8 mouse cellular contexts compared by ENCODE assay signal in the genomic region with DNA sequence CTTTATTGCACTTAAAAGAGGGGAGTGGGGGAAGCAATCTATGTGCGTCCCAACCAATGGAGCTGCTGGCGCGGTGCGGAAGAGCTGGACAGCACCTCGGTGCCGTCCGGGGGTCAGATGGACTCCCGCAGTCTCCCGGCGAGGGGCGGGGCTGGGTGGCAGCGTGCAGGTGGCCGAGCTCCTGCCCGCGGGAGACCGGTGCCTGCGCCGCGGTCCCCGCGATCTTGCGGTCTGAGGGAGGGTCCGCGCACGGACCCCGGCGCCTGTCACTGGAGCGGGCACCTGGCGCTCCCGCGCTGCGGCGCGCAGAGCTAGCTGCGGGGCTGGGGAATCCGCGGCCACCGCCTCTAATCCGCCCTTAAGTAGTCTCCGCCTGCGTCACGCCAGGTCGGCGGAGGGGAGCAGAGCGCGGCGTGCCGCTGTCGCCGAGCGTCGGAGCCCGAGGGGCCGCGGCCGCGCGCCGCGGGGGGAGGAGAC. TPM values are rescaled to one million over a fixed set of nuclear protein-coding genes. Genes with fewer than 3 reads are reported as not detected.
A peak's percentile ranks its signal among the peaks of the same experiment; 100 is the strongest.
DNase-seq lines count a peak whose midpoint lies in the region; ATAC-seq and TF ChIP-seq lines count a peak whose summit lies in the region.

TSS of gene Gjd2 (minus strand) at position 325 of the 477 bp plus-strand sequence.

- no peaks in the 10 kb centered on the region for H3K9me3 ChIP-seq in kidney, embryonic 16.5 days (ENCODE audit: low read length)
- H3K9me3 ChIP-seq in hindbrain, embryonic 13.5 days = no peaks in the 10 kb centered on the region
- no peaks in the 10 kb centered on the region for H3K9me3 ChIP-seq in midbrain, embryonic 13.5 days

- H3K36me3 ChIP-seq in kidney, embryonic 16.5 days (ENCODE audit: insufficient read depth, low read length) = no peaks in the 10 kb centered on the region
- H3K36me3 ChIP-seq in kidney, adult 2 months (ENCODE audit: control insufficient read depth, insufficient read depth, low read length) = no peaks in the 10 kb centered on the region
- H3K36me3 ChIP-seq in hindbrain, embryonic 13.5 days = no peaks in the 10 kb centered on the region
- H3K36me3 ChIP-seq in midbrain, embryonic 13.5 days = no peaks in the 10 kb centered on the region

- TF ChIP-seq CTCF in kidney, adult 2 months (conservative IDR thresholded peaks at IDR 0.05; ENCODE audit: insufficient read depth, insufficient read length, low read depth, low read length) = no peak

- no peak within 1 kb of the TSS for H3K27ac ChIP-seq in kidney, embryonic 16.5 days (ENCODE audit: low read length)
- no peak within 1 kb of the TSS for H3K27ac ChIP-seq in kidney, adult 2 months (ENCODE audit: insufficient read depth, low read depth, low read length)
- peak within 1 kb of the TSS; percentile 80 for H3K27ac ChIP-seq in hindbrain, embryonic 13.5 days
- H3K27ac ChIP-seq in midbrain, embryonic 13.5 days = peak within 1 kb of the TSS; percentile 81

- ATAC-seq in kidney, embryonic 16.5 days (ENCODE audit: low FRiP score, low TSS enrichment) = peak; percentile 76
- peak; percentile 86 for ATAC-seq in hindbrain, embryonic 13.5 days (ENCODE audit: low FRiP score)
- ATAC-seq in midbrain, embryonic 13.5 days = peak; percentile 83
- ATAC-seq in megakaryocyte progenitor cell, adult 5-6 weeks (replicated peaks; ENCODE audit: poor library complexity) = no peak
- no peak for ATAC-seq in inflammation-experienced regulatory T-cells, adult 6 months

- H3K4me2 ChIP-seq in kidney, embryonic 16.5 days (replicated peaks; ENCODE audit: low read depth, low read length) = peak within 1 kb of the TSS; percentile 76
- peak within 1 kb of the TSS; percentile 82 for H3K4me2 ChIP-seq in hindbrain, embryonic 13.5 days
- peak within 1 kb of the TSS; percentile 86 for H3K4me2 ChIP-seq in midbrain, embryonic 13.5 days (replicated peaks)

- peaks cover 45% of the 10 kb centered on the region for H3K27me3 ChIP-seq in kidney, embryonic 16.5 days (ENCODE audit: insufficient read depth, low read length)
- H3K27me3 ChIP-seq in kidney, adult 2 months (replicated peaks; ENCODE audit: control insufficient read depth, insufficient read depth, low read length) = peaks cover 3% of the 10 kb centered on the region
- peaks cover 40% of the 10 kb centered on the region for H3K27me3 ChIP-seq in hindbrain, embryonic 13.5 days
- H3K27me3 ChIP-seq in midbrain, embryonic 13.5 days = peaks cover 27% of the 10 kb centered on the region

- TF ChIP-seq POLR2A in kidney, adult 2 months (IDR thresholded peaks at IDR 0.05; ENCODE audit: low read depth, low read length) = no peak

- no peak within 1 kb of the TSS for H3K9ac ChIP-seq in kidney, embryonic 16.5 days (replicated peaks; ENCODE audit: low read length)
- peak within 1 kb of the TSS; percentile 90 for H3K9ac ChIP-seq in hindbrain, embryonic 13.5 days
- H3K9ac ChIP-seq in midbrain, embryonic 13.5 days (replicated peaks) = peak within 1 kb of the TSS; percentile 83

- H3K4me1 ChIP-seq in kidney, embryonic 16.5 days (ENCODE audit: insufficient read depth, low read length) = 0 out of 2 replicates have a peak, but pooled peaks cover 4% of the 10 kb centered on the region
- H3K4me1 ChIP-seq in kidney, adult 2 months (ENCODE audit: control insufficient read depth, insufficient read depth, low read length) = no peaks in the 10 kb centered on the region
- H3K4me1 ChIP-seq in hindbrain, embryonic 13.5 days (replicated peaks) = peaks cover 29% of the 10 kb centered on the region
- H3K4me1 ChIP-seq in midbrain, embryonic 13.5 days (replicated peaks) = peaks cover 19% of the 10 kb centered on the region

- H3K4me3 ChIP-seq in kidney, embryonic 16.5 days (ENCODE audit: low read length) = peak within 1 kb of the TSS; percentile 48
- no peak within 1 kb of the TSS for H3K4me3 ChIP-seq in kidney, adult 2 months (ENCODE audit: insufficient read depth, low read depth, low read length)
- H3K4me3 ChIP-seq in hindbrain, embryonic 13.5 days = peak within 1 kb of the TSS; percentile 68
- peak within 1 kb of the TSS; percentile 73 for H3K4me3 ChIP-seq in midbrain, embryonic 13.5 days (replicated peaks)

- no peak for DNase-seq in kidney, adult 2 months
- DNase-seq in R1 (ENCODE audit: low read depth, low spot score) = peak; percentile 21
- DNase-seq in embryo, embryonic 10.5 days (ENCODE audit: low spot score) = peak; percentile 19

- WGBS in kidney, embryonic 16.5 days = under 1% methylated on average over 56 of the region's 60 CpGs
- under 1% methylated on average over 60 of the region's 60 CpGs for WGBS in kidney, adult 2 months
- under 1% methylated on average over 58 of the region's 60 CpGs for WGBS in hindbrain, embryonic 13.5 days
- WGBS in midbrain, embryonic 13.5 days = under 1% methylated on average over 56 of the region's 60 CpGs

RNA-seq across cellular contexts. Expression of gene Gjd2, which starts in this region (rescaled TPM):
- polyA plus RNA-seq in kidney, embryonic 16.5 days (2015; fragmentation: Nextera tagmentation; extraction: Ambion mirVana) = 0.07 TPM in 1 of 2 replicates, not detected in the other
- polyA plus RNA-seq in kidney, adult 2 months (2012; rRNA removed) = not detected in 2 replicates
- 4.6 and 6.0 TPM in 2 replicates for polyA plus RNA-seq in hindbrain, embryonic 13.5 days (2015; fragmentation: Nextera tagmentation; extraction: Ambion mirVana)
- polyA plus RNA-seq in midbrain, embryonic 13.5 days (2015; fragmentation: Nextera tagmentation; extraction: Ambion mirVana) = 5.5 and 6.4 TPM in 2 replicates
- not detected in 2 replicates for total RNA-seq in megakaryocyte progenitor cell, adult 5-6 weeks (2015)
- total RNA-seq in megakaryocyte progenitor cell, adult 5-6 weeks (2017) = not detected in 2 replicates
- not detected for polyA plus RNA-seq in inflammation-experienced regulatory T-cells, adult 6 months (2017; shearing (Covaris generic))

Comparison
In these comparisons a context has a peak if more than half of its experiments do, and no peak if none do; other contexts are left out.
1. Peak in ATAC-seq, H3K4me3 ChIP-seq and H3K4me2 ChIP-seq in kidney, embryonic 16.5 days; RNA of the gene not detected or under 1 TPM.
2. ATAC-seq: peak in hindbrain, embryonic 13.5 days (single experiment) and midbrain, embryonic 13.5 days (single experiment); none in megakaryocyte progenitor cell, adult 5-6 weeks (single experiment) and inflammation-experienced regulatory T-cells, adult 6 months (single experiment).
3. H3K27ac ChIP-seq: peak in hindbrain, embryonic 13.5 days (single experiment) and midbrain, embryonic 13.5 days (single experiment); none in kidney, embryonic 16.5 days (single experiment) and kidney, adult 2 months (single experiment).
4. Peak in every context shown above with its lines, with median percentiles within 50 percentile points of each other: H3K4me2 ChIP-seq.